10 mouse cellular contexts compared by ENCODE assay signal in genomic region chr11:116100839-116101238, GRCm38 (mm10). TPM values are rescaled to one million over a fixed set of nuclear protein-coding genes. Genes with fewer than 3 reads are reported as not detected.
DNase-seq lines count a peak whose midpoint lies in the region; ATAC-seq and TF ChIP-seq lines count a peak whose summit lies in the region.
"Had no signal": no experiment of that assay in that cellular context is flagged by ENCODE, and none has a peak within 500 bp of the region (broad histone marks: within the 10 kb centered on the region; RNA-seq: fewer than 3 reads in every experiment).

No protein-coding gene starts in this region.

- H3K4me2 ChIP-seq in hindbrain, embryonic 13.5 days, result no peak overlapping the region
- H3K4me2 ChIP-seq in hindbrain, embryonic 12.5 days (replicated peaks), result no peak overlapping the region
- no peak overlapping the region for H3K4me2 ChIP-seq in midbrain, embryonic 16.5 days (ENCODE audit: low read length)
- no peak overlapping the region for H3K4me2 ChIP-seq in midbrain, embryonic 14.5 days (ENCODE audit: low read length)
- no peak overlapping the region for H3K4me2 ChIP-seq in intestine, embryonic 14.5 days (ENCODE audit: low read length)
- no peak overlapping the region for H3K4me2 ChIP-seq in stomach, postnatal 0 days (replicated peaks; ENCODE audit: low read depth)

- peaks cover 8% of the 10 kb centered on the region for H3K27me3 ChIP-seq in hindbrain, embryonic 13.5 days
- H3K27me3 ChIP-seq in hindbrain, embryonic 12.5 days, result peaks cover 5% of the 10 kb centered on the region
- H3K27me3 ChIP-seq in midbrain, embryonic 16.5 days (ENCODE audit: control insufficient read depth, insufficient read depth, low read depth, low read length), result peaks cover 4% of the 10 kb centered on the region
- 0 out of 2 replicates have a peak, but pooled peaks cover 5% of the 10 kb centered on the region for H3K27me3 ChIP-seq in midbrain, embryonic 14.5 days (ENCODE audit: control insufficient read depth, insufficient read depth, low read length)
- H3K27me3 ChIP-seq in intestine, embryonic 14.5 days (replicated peaks; ENCODE audit: control insufficient read depth, insufficient read depth, low read length), result no peaks in the 10 kb centered on the region
- no peaks in the 10 kb centered on the region for H3K27me3 ChIP-seq in stomach, postnatal 0 days (ENCODE audit: control insufficient read depth, insufficient read depth, low read length)

- no peak for TF ChIP-seq CTCF in stomach, postnatal 0 days (IDR thresholded peaks at IDR 0.05; ENCODE audit: low read depth)

- no peaks in the 10 kb centered on the region for H3K9me3 ChIP-seq in hindbrain, embryonic 13.5 days
- H3K9me3 ChIP-seq in hindbrain, embryonic 12.5 days (replicated peaks), result peaks cover 4% of the 10 kb centered on the region; the same call in 1 of the 2 replicates
- no peaks in the 10 kb centered on the region for H3K9me3 ChIP-seq in midbrain, embryonic 16.5 days (replicated peaks; ENCODE audit: control insufficient read depth, low read length, poor library complexity, severe bottlenecking)
- H3K9me3 ChIP-seq in midbrain, embryonic 14.5 days (ENCODE audit: control insufficient read depth, low read length), result no peaks in the 10 kb centered on the region
- H3K9me3 ChIP-seq in intestine, embryonic 14.5 days (ENCODE audit: control insufficient read depth, low read length), result 0 out of 2 replicates have a peak, but pooled peaks cover 3% of the 10 kb centered on the region
- H3K9me3 ChIP-seq in stomach, postnatal 0 days (ENCODE audit: control insufficient read depth, low read length), result no peaks in the 10 kb centered on the region

- DNase-seq in midbrain, embryonic 14.5 days, result no peak
- no peak for DNase-seq in intestine, embryonic 14.5 days (ENCODE audit: low spot score)
- DNase-seq in stomach, postnatal 0 days (ENCODE audit: low spot score), result no peak
- no peak for DNase-seq in adrenal gland, postnatal 25 days
- DNase-seq: cerebellum, adult 11-12 months had no signal

- H3K9ac ChIP-seq in hindbrain, embryonic 13.5 days, result no peak overlapping the region
- no peak overlapping the region for H3K9ac ChIP-seq in hindbrain, embryonic 12.5 days
- H3K9ac ChIP-seq in midbrain, embryonic 16.5 days (ENCODE audit: low read depth, low read length), result no peak overlapping the region
- H3K9ac ChIP-seq in midbrain, embryonic 14.5 days (replicated peaks; ENCODE audit: low read length), result no peak overlapping the region
- H3K9ac ChIP-seq in intestine, embryonic 14.5 days (ENCODE audit: low read length), result no peak overlapping the region
- H3K9ac ChIP-seq in stomach, postnatal 0 days (ENCODE audit: low read length), result no peak overlapping the region

- ATAC-seq in hindbrain, embryonic 13.5 days (ENCODE audit: low FRiP score), result no peak
- no peak for ATAC-seq in hindbrain, embryonic 12.5 days (ENCODE audit: low FRiP score)
- ATAC-seq in midbrain, embryonic 16.5 days, result no peak
- no peak for ATAC-seq in midbrain, embryonic 14.5 days (ENCODE audit: low FRiP score, low TSS enrichment)
- ATAC-seq in intestine, embryonic 14.5 days (replicated peaks; ENCODE audit: low FRiP score, low TSS enrichment, low read depth), result no peak
- ATAC-seq in stomach, postnatal 0 days (ENCODE audit: low FRiP score, low TSS enrichment), result no peak

- WGBS in hindbrain, embryonic 13.5 days, result 88% methylated on average over 7 of the region's 7 CpGs
- WGBS in hindbrain, embryonic 12.5 days, result 89% methylated on average over 7 of the region's 7 CpGs
- 84% methylated on average over 7 of the region's 7 CpGs for WGBS in midbrain, embryonic 16.5 days
- WGBS in midbrain, embryonic 14.5 days, result 81% methylated on average over 7 of the region's 7 CpGs
- WGBS in intestine, embryonic 14.5 days, result 68% methylated on average over 7 of the region's 7 CpGs
- 55% methylated on average over 7 of the region's 7 CpGs for WGBS in stomach, postnatal 0 days

- H3K36me3 ChIP-seq in hindbrain, embryonic 13.5 days, result no peaks in the 10 kb centered on the region
- H3K36me3 ChIP-seq in hindbrain, embryonic 12.5 days, result no peaks in the 10 kb centered on the region
- H3K36me3 ChIP-seq in midbrain, embryonic 16.5 days (ENCODE audit: control insufficient read depth, insufficient read depth, low read length), result no peaks in the 10 kb centered on the region
- H3K36me3 ChIP-seq in midbrain, embryonic 14.5 days (ENCODE audit: control insufficient read depth, insufficient read depth, low read length), result no peaks in the 10 kb centered on the region
- H3K36me3 ChIP-seq in intestine, embryonic 14.5 days (ENCODE audit: control insufficient read depth, insufficient read depth, low read length), result no peaks in the 10 kb centered on the region
- no peaks in the 10 kb centered on the region for H3K36me3 ChIP-seq in stomach, postnatal 0 days (ENCODE audit: control insufficient read depth, insufficient read depth, low read length)
- H3K36me3 ChIP-seq: G1E had no signal

- peaks cover 27% of the 10 kb centered on the region for H3K4me1 ChIP-seq in hindbrain, embryonic 13.5 days (replicated peaks)
- peaks cover 20% of the 10 kb centered on the region for H3K4me1 ChIP-seq in hindbrain, embryonic 12.5 days
- no peaks in the 10 kb centered on the region for H3K4me1 ChIP-seq in midbrain, embryonic 16.5 days (ENCODE audit: control insufficient read depth, insufficient read depth, low read length)
- H3K4me1 ChIP-seq in midbrain, embryonic 14.5 days (ENCODE audit: control insufficient read depth, insufficient read depth, low read length), result peaks cover 14% of the 10 kb centered on the region; the same call in 1 of the 2 replicates
- H3K4me1 ChIP-seq in intestine, embryonic 14.5 days (replicated peaks; ENCODE audit: control insufficient read depth, insufficient read depth, low read length), result peaks cover 50% of the 10 kb centered on the region
- peaks cover 39% of the 10 kb centered on the region for H3K4me1 ChIP-seq in stomach, postnatal 0 days (replicated peaks; ENCODE audit: control insufficient read depth, insufficient read depth)

- no peak for TF ChIP-seq EP300 in stomach, postnatal 0 days (optimal IDR thresholded peaks at IDR 0.05)

- H3K4me3 ChIP-seq in hindbrain, embryonic 13.5 days, result no peak overlapping the region
- no peak overlapping the region for H3K4me3 ChIP-seq in hindbrain, embryonic 12.5 days
- H3K4me3 ChIP-seq in midbrain, embryonic 16.5 days (ENCODE audit: low read depth, low read length), result no peak overlapping the region
- no peak overlapping the region for H3K4me3 ChIP-seq in midbrain, embryonic 14.5 days (replicated peaks; ENCODE audit: low read depth, low read length)
- H3K4me3 ChIP-seq in intestine, embryonic 14.5 days (ENCODE audit: low read depth, low read length), result no peak overlapping the region
- H3K4me3 ChIP-seq in stomach, postnatal 0 days (ENCODE audit: low read depth, low read length), result no peak overlapping the region
- H3K4me3 ChIP-seq: erythroblast, embryonic 14.5 days had no signal

- H3K27ac ChIP-seq in hindbrain, embryonic 13.5 days, result 0 out of 2 replicates have a peak overlapping the region, but pooled peaks have one; percentile 84
- H3K27ac ChIP-seq in hindbrain, embryonic 12.5 days, result no peak overlapping the region
- peak overlapping the region; percentile 79 for H3K27ac ChIP-seq in midbrain, embryonic 16.5 days (ENCODE audit: low read length)
- no peak overlapping the region for H3K27ac ChIP-seq in midbrain, embryonic 14.5 days (replicated peaks; ENCODE audit: low read depth, low read length)
- peak overlapping the region; percentile 74; the same call in 1 of the 2 replicates for H3K27ac ChIP-seq in intestine, embryonic 14.5 days (ENCODE audit: low read depth)
- H3K27ac ChIP-seq in stomach, postnatal 0 days (replicated peaks), result peak overlapping the region; percentile 95

RNA-seq across cellular contexts. Expression of gene Wbp2, which starts 14.0 kb away (rescaled TPM):
- 129 and 133 TPM in 2 replicates for polyA plus RNA-seq in hindbrain, embryonic 13.5 days (2015; fragmentation: Nextera tagmentation; extraction: Ambion mirVana)
- polyA plus RNA-seq in hindbrain, embryonic 12.5 days (2016; fragmentation: Nextera tagmentation; extraction: Ambion mirVana), result 90.7 and 97.7 TPM in 2 replicates
- 159 and 206 TPM in 2 replicates for polyA plus RNA-seq in midbrain, embryonic 16.5 days (2015; fragmentation: Nextera tagmentation; extraction: Ambion mirVana)
- 152 and 160 TPM in 2 replicates for polyA plus RNA-seq in midbrain, embryonic 14.5 days (2014; fragmentation: Nextera tagmentation; extraction: Ambion mirVana)
- 78.0 and 85.0 TPM in 2 replicates for polyA plus RNA-seq in intestine, embryonic 14.5 days (2014; fragmentation: Nextera tagmentation; extraction: Ambion mirVana)
- 71.0 and 89.6 TPM in 2 replicates for polyA plus RNA-seq in stomach, postnatal 0 days (2015; fragmentation: Nextera tagmentation; extraction: Ambion mirVana)
- total RNA-seq in adrenal gland, postnatal 25 days (2021), result 189 and 195 TPM in 2 replicates

RNA-seq across cellular contexts. Expression of gene Unc13d, which starts 23.1 kb away (rescaled TPM):
- 1.5 and 2.0 TPM in 2 replicates for polyA plus RNA-seq in hindbrain, embryonic 13.5 days (2015; fragmentation: Nextera tagmentation; extraction: Ambion mirVana)
- polyA plus RNA-seq in hindbrain, embryonic 12.5 days (2016; fragmentation: Nextera tagmentation; extraction: Ambion mirVana), result 1.6 and 1.7 TPM in 2 replicates
- polyA plus RNA-seq in midbrain, embryonic 16.5 days (2015; fragmentation: Nextera tagmentation; extraction: Ambion mirVana), result 0.78 and 0.93 TPM in 2 replicates
- polyA plus RNA-seq in midbrain, embryonic 14.5 days (2014; fragmentation: Nextera tagmentation; extraction: Ambion mirVana), result 1.1 and 1.5 TPM in 2 replicates
- 2.6 and 3.5 TPM in 2 replicates for polyA plus RNA-seq in intestine, embryonic 14.5 days (2014; fragmentation: Nextera tagmentation; extraction: Ambion mirVana)
- 2.3 and 2.8 TPM in 2 replicates for polyA plus RNA-seq in stomach, postnatal 0 days (2015; fragmentation: Nextera tagmentation; extraction: Ambion mirVana)
- 0.24 and 0.79 TPM in 2 replicates for total RNA-seq in adrenal gland, postnatal 25 days (2021)

RNA-seq across cellular contexts. Expression of gene Trim47, which starts 26.2 kb away (rescaled TPM):
- 3.9 and 4.5 TPM in 2 replicates for polyA plus RNA-seq in hindbrain, embryonic 13.5 days (2015; fragmentation: Nextera tagmentation; extraction: Ambion mirVana)
- 4.4 and 5.3 TPM in 2 replicates for polyA plus RNA-seq in hindbrain, embryonic 12.5 days (2016; fragmentation: Nextera tagmentation; extraction: Ambion mirVana)
- 9.5 and 12.7 TPM in 2 replicates for polyA plus RNA-seq in midbrain, embryonic 16.5 days (2015; fragmentation: Nextera tagmentation; extraction: Ambion mirVana)
- 5.2 and 5.3 TPM in 2 replicates for polyA plus RNA-seq in midbrain, embryonic 14.5 days (2014; fragmentation: Nextera tagmentation; extraction: Ambion mirVana)
- polyA plus RNA-seq in intestine, embryonic 14.5 days (2014; fragmentation: Nextera tagmentation; extraction: Ambion mirVana), result 10.8 and 13.1 TPM in 2 replicates
- polyA plus RNA-seq in stomach, postnatal 0 days (2015; fragmentation: Nextera tagmentation; extraction: Ambion mirVana), result 33.8 and 34.6 TPM in 2 replicates
- 17.1 and 20.2 TPM in 2 replicates for total RNA-seq in adrenal gland, postnatal 25 days (2021)
- polyA plus RNA-seq: G1E had no signal

RNA-seq across cellular contexts. Expression of gene Trim65, which starts 30.1 kb away (rescaled TPM):
- 1.9 and 2.3 TPM in 2 replicates for polyA plus RNA-seq in hindbrain, embryonic 13.5 days (2015; fragmentation: Nextera tagmentation; extraction: Ambion mirVana)
- 2.2 and 2.3 TPM in 2 replicates for polyA plus RNA-seq in hindbrain, embryonic 12.5 days (2016; fragmentation: Nextera tagmentation; extraction: Ambion mirVana)
- 2.2 and 2.3 TPM in 2 replicates for polyA plus RNA-seq in midbrain, embryonic 16.5 days (2015; fragmentation: Nextera tagmentation; extraction: Ambion mirVana)
- 1.6 and 2.0 TPM in 2 replicates for polyA plus RNA-seq in midbrain, embryonic 14.5 days (2014; fragmentation: Nextera tagmentation; extraction: Ambion mirVana)
- 5.3 and 5.5 TPM in 2 replicates for polyA plus RNA-seq in intestine, embryonic 14.5 days (2014; fragmentation: Nextera tagmentation; extraction: Ambion mirVana)
- polyA plus RNA-seq in stomach, postnatal 0 days (2015; fragmentation: Nextera tagmentation; extraction: Ambion mirVana), result 3.3 and 4.1 TPM in 2 replicates
- 12.2 and 12.9 TPM in 2 replicates for total RNA-seq in adrenal gland, postnatal 25 days (2021)
- polyA plus RNA-seq: G1E had no signal

RNA-seq across cellular contexts. Expression of gene Mrpl38, which starts 37.8 kb away (rescaled TPM):
- 76.4 and 78.2 TPM in 2 replicates for polyA plus RNA-seq in hindbrain, embryonic 13.5 days (2015; fragmentation: Nextera tagmentation; extraction: Ambion mirVana)
- 72.7 and 77.8 TPM in 2 replicates for polyA plus RNA-seq in hindbrain, embryonic 12.5 days (2016; fragmentation: Nextera tagmentation; extraction: Ambion mirVana)
- polyA plus RNA-seq in midbrain, embryonic 16.5 days (2015; fragmentation: Nextera tagmentation; extraction: Ambion mirVana), result 80.3 and 84.6 TPM in 2 replicates
- 72.5 and 81.4 TPM in 2 replicates for polyA plus RNA-seq in midbrain, embryonic 14.5 days (2014; fragmentation: Nextera tagmentation; extraction: Ambion mirVana)
- 111 and 113 TPM in 2 replicates for polyA plus RNA-seq in intestine, embryonic 14.5 days (2014; fragmentation: Nextera tagmentation; extraction: Ambion mirVana)
- 49.5 and 50.2 TPM in 2 replicates for polyA plus RNA-seq in stomach, postnatal 0 days (2015; fragmentation: Nextera tagmentation; extraction: Ambion mirVana)
- 86.5 and 103 TPM in 2 replicates for total RNA-seq in adrenal gland, postnatal 25 days (2021)

Comparison
In these comparisons a context has a peak if more than half of its experiments do, and no peak if none do; other contexts are left out.
1. H3K27ac ChIP-seq: peak in hindbrain, embryonic 13.5 days (single experiment), midbrain, embryonic 16.5 days (single experiment), intestine, embryonic 14.5 days (single experiment) and stomach, postnatal 0 days (single experiment); none in hindbrain, embryonic 12.5 days (single experiment) and midbrain, embryonic 14.5 days (single experiment).